Mouse (Mus musculus) heart, adult 2 months (tissue): Measurements from ENCODE around the gene Sdad1.

Source experiments
- CTCF ChIP-seq: fragments of 200-600 bp; IDR thresholded peaks from 2 replicates; pipeline ENCODE4 v1.8.1; 2022; ENCODE audit warnings: antibody characterized with exemption, mild to moderate bottlenecking, moderate library complexity
- POLR2A ChIP-seq: fragments of 200-500 bp; IDR thresholded peaks from 2 replicates; pipeline ENCODE4 v1.6.1; 2011; ENCODE audit warnings: mild to moderate bottlenecking, low read depth, low read length, control low read depth; ENCODE audit not compliant: insufficient read depth

GRCm38 (mm10) chr5:92240769-92241168 lies 69.5 kb downstream of the Sdad1 start:
- TF ChIP-seq CTCF (no peak), POLR2A (no peak)
